Mouse (Mus musculus) intestine, embryonic 15.5 days (tissue): Measurements from ENCODE around the gene Mapkapk3. TPM values are rescaled to one million over a fixed set of nuclear protein-coding genes. Genes with fewer than 3 reads are reported as not detected.

ENCODE experiments used
- ATAC-seq: fragments of 200-750 bp; cut with Nextera tagmentation; 2 replicates; pipeline ENCODE4 v1.8.0; 2017; ENCODE audit warnings: moderate TSS enrichment, moderate library complexity
- H3K27ac ChIP-seq: fragments of 300-500 bp; sonication (generic); 2 replicates; pipeline ENCODE4 v1.5.1; 2015; ENCODE audit warnings: mild to moderate bottlenecking, inconsistent platforms
- H3K27me3 ChIP-seq: fragments of 300-500 bp; sonication (generic); replicated peaks from 2 replicates; pipeline ENCODE4 v1.6.1; 2015; ENCODE audit warnings: inconsistent platforms
- H3K36me3 ChIP-seq: fragments of 300-500 bp; sonication (generic); 2 replicates; pipeline ENCODE4 v1.6.1; 2015; ENCODE audit warnings: inconsistent platforms
- H3K4me1 ChIP-seq: fragments of 300-500 bp; sonication (generic); replicated peaks from 2 replicates; pipeline ENCODE4 v1.6.1; 2015; ENCODE audit warnings: inconsistent platforms
- H3K4me2 ChIP-seq: fragments of 300-500 bp; sonication (generic); replicated peaks from 2 replicates; pipeline ENCODE4 v1.6.1; 2015; ENCODE audit warnings: mild to moderate bottlenecking, inconsistent platforms
- H3K4me3 ChIP-seq: fragments of 300-500 bp; sonication (generic); replicated peaks from 2 replicates; pipeline ENCODE4 v1.5.1; 2015; ENCODE audit warnings: inconsistent platforms
- H3K9ac ChIP-seq: fragments of 300-500 bp; sonication (generic); 2 replicates; pipeline ENCODE4 v1.6.1; 2015; ENCODE audit warnings: inconsistent platforms
- H3K9me3 ChIP-seq: fragments of 300-500 bp; sonication (generic); 2 replicates; pipeline ENCODE4 v1.6.1; 2016; ENCODE audit warnings: inconsistent platforms
- WGBS: fragments of 180-500 bp; shearing (Covaris S2); methylation state at CpG from one replicate; pipeline ENCODE4 v1.1.7; 2015; 5-methylcytosine and 5-hydroxymethylcytosine counted together
- polyA plus RNA-seq: library from polyadenylated mRNA; unstranded; fragments of >200 nt; fragmentation: Nextera tagmentation; extraction: Ambion mirVana; gene quantifications from 2 replicates; pipeline ENCODE4 v1.2.1, GENCODE M21; 2015

The Mapkapk3 gene
- polyA plus RNA-seq = 34.8 and 35.4 TPM in 2 replicates

DNA sequence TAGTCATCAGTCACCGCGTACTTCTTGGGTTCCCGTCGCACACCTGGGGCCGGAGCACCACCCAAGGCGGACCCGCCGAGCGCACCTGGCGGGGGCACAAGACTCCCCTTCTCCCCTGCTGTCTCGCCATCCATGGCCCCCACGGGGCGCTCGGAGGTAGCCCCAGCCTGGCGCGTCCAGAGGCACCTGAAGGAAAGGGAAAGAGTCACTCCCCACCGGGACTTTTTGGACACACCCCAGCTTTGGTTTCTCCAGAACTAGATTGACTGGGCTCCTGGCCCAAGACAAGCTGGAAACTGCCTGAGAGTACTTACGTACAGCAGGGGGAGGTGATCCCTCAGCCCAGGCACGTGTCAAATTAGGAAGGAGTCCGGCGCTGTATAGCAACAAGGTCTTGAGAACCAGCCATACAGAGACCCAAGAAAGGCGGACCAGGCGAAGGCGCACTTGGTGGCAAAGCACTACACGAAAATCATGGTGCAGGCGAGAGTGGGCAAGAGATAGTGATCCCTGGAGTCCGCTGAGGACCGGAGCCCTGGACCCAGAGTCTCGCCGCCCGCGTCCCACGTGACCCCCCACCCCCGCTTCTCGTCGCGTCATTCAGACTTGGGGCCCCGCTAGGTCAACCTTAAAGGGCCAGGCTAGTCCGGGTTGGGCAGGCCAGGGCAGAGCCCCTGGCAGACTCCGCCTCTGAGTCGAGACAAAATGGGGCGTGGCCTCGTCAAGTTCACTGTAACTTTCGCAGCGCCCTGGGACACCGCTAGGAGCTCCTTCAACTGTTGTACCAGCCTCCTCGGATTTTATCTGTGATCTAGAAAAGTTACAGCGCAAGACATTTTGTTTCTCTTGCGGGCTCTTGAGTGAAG is at the start of gene Mapkapk3:
Mapkapk3 (minus strand) TSS at position 667 of the 866 bp plus-strand sequence.
- peak within 1 kb of the TSS; percentile 86 for H3K4me2 ChIP-seq
- peak within 1 kb of the TSS; percentile 46 for H3K4me3 ChIP-seq
- 2% methylated on average over 49 of the region's 49 CpGs for WGBS
- H3K9ac ChIP-seq = peak within 1 kb of the TSS; percentile 53
- no peaks in the 10 kb centered on the region for H3K9me3 ChIP-seq
- peaks cover 12% of the 10 kb centered on the region; the same call in 1 of the 2 replicates for H3K4me1 ChIP-seq
- no peaks in the 10 kb centered on the region; the same call in 1 of the 2 replicates for H3K27me3 ChIP-seq
- H3K27ac ChIP-seq = peak within 1 kb of the TSS; percentile 79
- no peaks in the 10 kb centered on the region for H3K36me3 ChIP-seq
- ATAC-seq = peak; percentile 90

DNA sequence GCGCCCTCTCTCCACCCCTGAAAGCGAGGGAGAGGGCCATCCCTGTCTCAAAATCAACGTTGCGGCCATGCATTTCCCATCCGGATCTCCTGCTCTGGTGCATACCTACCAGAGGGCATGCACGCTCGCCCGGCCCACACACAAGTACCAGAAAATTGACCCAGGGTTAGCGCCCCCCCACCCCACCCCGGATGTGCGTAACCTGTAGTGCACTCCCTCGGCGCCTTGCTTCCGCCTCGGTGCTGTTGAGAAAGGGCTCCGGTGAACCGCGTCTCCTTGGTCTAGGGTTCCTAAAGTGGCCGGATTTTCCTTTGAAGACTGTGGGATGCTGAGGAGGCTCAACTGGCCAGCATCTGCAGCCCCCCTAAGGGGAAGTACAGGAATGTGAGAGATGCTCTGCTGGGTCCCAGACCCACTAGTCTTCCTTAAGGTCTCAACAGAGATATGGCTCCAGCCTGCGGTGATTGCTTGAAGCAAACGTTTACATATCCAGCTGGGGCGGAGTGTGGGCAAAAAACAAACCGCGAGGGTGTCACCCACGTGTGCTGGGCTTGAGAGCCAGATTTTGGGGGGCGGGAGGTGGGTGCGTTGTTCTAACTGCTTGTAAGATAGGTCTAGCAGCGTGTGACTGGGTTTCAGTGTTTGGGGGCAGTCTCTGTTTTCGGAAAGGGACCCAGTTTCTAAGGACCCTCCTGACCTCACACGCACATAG is 48.7 kb upstream of the Mapkapk3 start, which contains the start of gene Hemk1:
Hemk1 (minus strand) TSS at position 179 of the 712 bp plus-strand sequence.
- H3K36me3 ChIP-seq = no peaks in the 10 kb centered on the region
- 0 out of 2 replicates have a peak, but pooled peaks cover 15% of the 10 kb centered on the region for H3K4me1 ChIP-seq
- no peaks in the 10 kb centered on the region for H3K9me3 ChIP-seq
- H3K4me2 ChIP-seq = peak within 1 kb of the TSS; percentile 79
- peak within 1 kb of the TSS; percentile 57 for H3K4me3 ChIP-seq
- H3K27me3 ChIP-seq = no peaks in the 10 kb centered on the region
- ATAC-seq = peak; percentile 83
- 0 out of 2 replicates have a peak within 1 kb of the TSS, but pooled peaks have one; percentile 23 for H3K27ac ChIP-seq
- 3% methylated on average over 30 of the region's 30 CpGs for WGBS
- H3K9ac ChIP-seq = peak within 1 kb of the TSS; percentile 65

- Histone ChIP-seq H3K4me2 (no peak overlapping the region), H3K27me3 (no peaks in the 10 kb centered on the region), H3K4me3 (no peak overlapping the region), H3K9ac (no peak overlapping the region), H3K36me3 (no peaks in the 10 kb centered on the region), H3K27ac (no peak overlapping the region), H3K9me3 (no peaks in the 10 kb centered on the region), H3K4me1 (0 out of 2 replicates have a peak, but pooled peaks cover 15% of the 10 kb centered on the region)
- WGBS = 86% methylated on average over 6 of the region's 6 CpGs
- ATAC-seq = no peak
Observed at GRCm38 (mm10) chr9:107336386-107336785, 46.7 kb upstream of the Mapkapk3 start.

DNA sequence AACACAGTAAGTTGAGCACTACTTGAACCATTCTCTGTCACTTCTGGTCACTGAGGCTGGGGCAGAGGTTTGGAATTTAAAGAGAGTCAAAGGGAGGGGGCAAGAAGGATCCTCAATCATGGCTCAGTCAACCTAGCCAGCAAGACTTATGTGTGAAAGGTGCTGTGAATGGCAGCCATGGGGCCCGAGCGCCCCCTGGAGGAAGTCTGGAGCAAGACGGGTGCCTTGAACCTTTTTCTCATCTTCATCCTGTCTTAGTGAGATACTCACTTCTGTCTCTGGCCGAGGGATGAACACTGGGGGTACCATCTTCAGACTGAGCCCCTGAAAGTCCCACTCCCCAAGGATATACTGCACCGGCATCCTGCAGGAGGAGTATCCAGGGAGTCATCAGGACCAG is 46.2 kb upstream of the Mapkapk3 start:
- Histone ChIP-seq H3K27me3 (no peaks in the 10 kb centered on the region), H3K9me3 (no peaks in the 10 kb centered on the region), H3K36me3 (no peaks in the 10 kb centered on the region), H3K9ac (no peak overlapping the region), H3K4me1 (0 out of 2 replicates have a peak, but pooled peaks cover 13% of the 10 kb centered on the region), H3K4me2 (no peak overlapping the region), H3K4me3 (no peak overlapping the region), H3K27ac (no peak overlapping the region)
- no peak for ATAC-seq
- WGBS = 14% methylated on average over 5 of the region's 5 CpGs

DNA sequence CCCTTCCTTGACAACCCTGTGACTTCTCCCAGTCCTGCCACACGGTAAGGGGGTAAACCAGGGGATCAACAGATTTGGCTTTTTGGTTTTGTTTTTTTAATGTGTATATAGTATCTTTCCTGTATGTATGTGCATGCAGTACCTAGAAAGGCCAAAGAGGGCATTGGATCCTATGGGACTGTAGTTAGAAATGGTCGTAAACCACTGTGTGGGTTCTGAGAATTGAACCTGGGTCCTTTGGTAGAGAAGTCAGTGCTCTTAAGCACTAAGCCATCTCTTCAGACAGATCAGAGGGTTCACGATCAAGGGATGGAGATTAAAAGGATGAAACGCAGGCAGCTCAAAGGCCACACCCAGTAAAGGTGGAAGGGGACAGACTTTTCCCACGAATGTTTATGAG is 45.4 kb upstream of the Mapkapk3 start:
- 0 out of 2 replicates have a peak, but pooled peaks cover 9% of the 10 kb centered on the region for H3K4me1 ChIP-seq
- no peak overlapping the region for H3K27ac ChIP-seq
- no peak overlapping the region for H3K9ac ChIP-seq
- H3K36me3 ChIP-seq = no peaks in the 10 kb centered on the region
- no peak overlapping the region for H3K4me2 ChIP-seq
- 88% methylated on average over 5 of the region's 5 CpGs for WGBS
- no peak for ATAC-seq
- H3K27me3 ChIP-seq = no peaks in the 10 kb centered on the region
- H3K9me3 ChIP-seq = no peaks in the 10 kb centered on the region
- H3K4me3 ChIP-seq = no peak overlapping the region

- Histone ChIP-seq H3K4me1 (0 out of 2 replicates have a peak, but pooled peaks cover 9% of the 10 kb centered on the region), H3K9ac (no peak overlapping the region), H3K27me3 (no peaks in the 10 kb centered on the region), H3K27ac (no peak overlapping the region), H3K4me2 (no peak overlapping the region), H3K36me3 (no peaks in the 10 kb centered on the region), H3K4me3 (no peak overlapping the region), H3K9me3 (no peaks in the 10 kb centered on the region)
- no peak for ATAC-seq
- WGBS = 86% methylated on average over 6 of the region's 6 CpGs
Observed at GRCm38 (mm10) chr9:107334356-107334755, 44.7 kb upstream of the Mapkapk3 start.

- Histone ChIP-seq H3K4me2 (no peak overlapping the region), H3K27ac (no peak overlapping the region), H3K4me1 (0 out of 2 replicates have a peak, but pooled peaks cover 6% of the 10 kb centered on the region), H3K27me3 (no peaks in the 10 kb centered on the region), H3K9ac (no peak overlapping the region), H3K9me3 (no peaks in the 10 kb centered on the region), H3K4me3 (no peak overlapping the region), H3K36me3 (no peaks in the 10 kb centered on the region)
- no peak for ATAC-seq
- WGBS = 58% methylated on average over 2 of the region's 2 CpGs
Observed at GRCm38 (mm10) chr9:107333686-107334085, 44.0 kb upstream of the Mapkapk3 start.

DNA sequence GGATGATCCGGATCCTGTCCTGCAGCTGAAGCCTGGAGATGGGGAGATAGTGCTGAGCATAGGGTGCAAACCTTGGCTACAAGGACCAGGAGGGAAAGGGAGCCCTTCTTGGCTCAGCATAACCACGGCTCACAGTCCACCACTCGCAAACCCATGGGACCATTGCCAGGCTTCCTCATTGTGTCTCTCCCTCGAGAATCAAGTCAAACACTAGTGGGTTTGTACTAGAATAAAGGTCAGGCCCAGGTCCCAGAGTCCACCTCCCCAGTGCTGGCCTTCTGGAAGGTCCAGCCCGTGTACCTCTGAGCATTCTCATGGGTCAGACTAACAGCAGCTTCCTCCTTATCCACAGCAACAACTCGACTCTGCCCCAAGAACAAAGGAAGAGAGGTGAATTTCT is 41.1 kb upstream of the Mapkapk3 start:
- WGBS = 81% methylated on average over 6 of the region's 6 CpGs
- no peak overlapping the region for H3K27ac ChIP-seq
- 0 out of 2 replicates have a peak, but pooled peaks cover 2% of the 10 kb centered on the region for H3K4me1 ChIP-seq
- H3K9ac ChIP-seq = no peak overlapping the region
- H3K9me3 ChIP-seq = no peaks in the 10 kb centered on the region
- ATAC-seq = no peak
- H3K27me3 ChIP-seq = no peaks in the 10 kb centered on the region
- no peak overlapping the region for H3K4me2 ChIP-seq
- no peaks in the 10 kb centered on the region for H3K36me3 ChIP-seq
- H3K4me3 ChIP-seq = no peak overlapping the region

DNA sequence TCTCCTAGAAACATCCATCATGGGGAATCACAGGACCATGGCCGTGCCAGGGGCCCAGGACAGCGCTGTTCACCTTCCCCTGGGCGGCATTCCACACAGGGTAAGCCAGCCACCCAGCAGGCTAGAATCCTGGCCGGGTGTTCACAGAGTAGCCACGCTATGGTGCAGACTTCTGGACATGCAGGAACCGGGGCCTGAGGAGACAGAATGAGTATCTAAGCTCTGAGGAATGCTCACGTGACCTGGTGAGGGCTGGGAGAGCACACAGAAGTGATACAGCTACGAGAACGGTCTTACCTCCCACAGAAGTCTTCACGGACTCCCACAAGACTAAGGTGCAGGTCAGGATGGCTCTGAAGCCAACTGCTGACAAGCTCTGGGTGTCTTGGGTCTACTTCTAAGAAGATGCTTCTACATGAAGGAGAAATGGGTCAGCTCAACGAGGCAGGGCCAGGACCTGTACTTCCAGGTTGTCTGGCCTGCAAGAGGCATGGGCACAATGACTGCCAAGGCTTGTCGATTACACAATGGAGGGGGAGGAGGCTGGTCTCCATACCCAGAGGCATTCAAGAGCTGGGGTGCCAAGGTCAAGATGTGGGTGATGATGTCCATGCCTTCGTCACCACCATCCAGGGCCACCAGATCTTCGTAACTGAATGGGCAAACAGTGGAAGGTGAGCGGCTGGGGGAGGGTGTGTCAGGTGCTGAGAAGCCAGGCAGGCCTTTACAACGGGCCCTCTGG is 38.4 kb upstream of the Mapkapk3 start:
- H3K36me3 ChIP-seq = no peaks in the 10 kb centered on the region
- no peak overlapping the region for H3K4me3 ChIP-seq
- H3K4me2 ChIP-seq = no peak overlapping the region
- ATAC-seq = no peak
- no peaks in the 10 kb centered on the region for H3K4me1 ChIP-seq
- no peaks in the 10 kb centered on the region for H3K9me3 ChIP-seq
- H3K9ac ChIP-seq = no peak overlapping the region
- no peaks in the 10 kb centered on the region for H3K27me3 ChIP-seq
- H3K27ac ChIP-seq = no peak overlapping the region
- WGBS = 87% methylated on average over 16 of the region's 16 CpGs

DNA sequence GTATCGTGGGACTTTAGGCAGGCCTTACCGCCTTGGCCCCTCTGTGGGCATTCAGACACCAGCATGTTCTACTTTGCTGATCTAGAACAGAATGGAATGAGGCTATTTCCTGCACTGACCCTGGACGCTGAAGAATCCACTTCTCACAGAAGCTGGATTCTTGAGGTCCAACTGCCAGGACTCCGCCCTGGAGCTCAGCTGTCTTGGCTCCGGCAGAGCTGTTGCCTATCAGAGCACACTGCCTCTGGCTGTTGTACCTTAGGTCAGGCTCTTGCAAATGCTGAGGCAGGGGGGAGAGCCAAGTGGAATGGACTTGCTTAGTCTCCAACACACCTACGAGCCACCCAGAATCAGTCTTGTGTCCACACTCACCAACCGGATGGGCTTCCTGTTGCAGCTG is 36.2 kb upstream of the Mapkapk3 start:
- Histone ChIP-seq H3K9me3 (no peaks in the 10 kb centered on the region), H3K4me1 (peaks cover 3% of the 10 kb centered on the region; the same call in 1 of the 2 replicates), H3K27ac (no peak overlapping the region), H3K27me3 (no peaks in the 10 kb centered on the region), H3K9ac (no peak overlapping the region), H3K36me3 (no peaks in the 10 kb centered on the region), H3K4me2 (no peak overlapping the region), H3K4me3 (no peak overlapping the region)
- no peak for ATAC-seq
- WGBS = 78% methylated on average over 7 of the region's 7 CpGs

- H3K4me3 ChIP-seq = no peak overlapping the region
- no peak overlapping the region for H3K4me2 ChIP-seq
- no peaks in the 10 kb centered on the region for H3K9me3 ChIP-seq
- no peak for ATAC-seq
- 69% methylated on average over 4 of the region's 4 CpGs for WGBS
- no peaks in the 10 kb centered on the region for H3K27me3 ChIP-seq
- peaks cover 3% of the 10 kb centered on the region; the same call in 1 of the 2 replicates for H3K4me1 ChIP-seq
- no peaks in the 10 kb centered on the region for H3K36me3 ChIP-seq
- H3K27ac ChIP-seq = no peak overlapping the region
- H3K9ac ChIP-seq = no peak overlapping the region
Observed at GRCm38 (mm10) chr9:107324799-107325561, 35.3 kb upstream of the Mapkapk3 start.
